Mouse (Mus musculus): Measurements from ENCODE around the gene H2afy.
A peak's percentile ranks its signal among the peaks of the same experiment; 100 is the strongest.

H2afy gene

GRCm38 (mm10) chr13:56110694-56111531 is 25.2 kb downstream of the H2afy start:
- DNase-seq, result no peak

- DNase-seq, result no peak
Observed at GRCm38 (mm10) chr13:56109703-56110102, 26.5 kb downstream of the H2afy start.

DNA sequence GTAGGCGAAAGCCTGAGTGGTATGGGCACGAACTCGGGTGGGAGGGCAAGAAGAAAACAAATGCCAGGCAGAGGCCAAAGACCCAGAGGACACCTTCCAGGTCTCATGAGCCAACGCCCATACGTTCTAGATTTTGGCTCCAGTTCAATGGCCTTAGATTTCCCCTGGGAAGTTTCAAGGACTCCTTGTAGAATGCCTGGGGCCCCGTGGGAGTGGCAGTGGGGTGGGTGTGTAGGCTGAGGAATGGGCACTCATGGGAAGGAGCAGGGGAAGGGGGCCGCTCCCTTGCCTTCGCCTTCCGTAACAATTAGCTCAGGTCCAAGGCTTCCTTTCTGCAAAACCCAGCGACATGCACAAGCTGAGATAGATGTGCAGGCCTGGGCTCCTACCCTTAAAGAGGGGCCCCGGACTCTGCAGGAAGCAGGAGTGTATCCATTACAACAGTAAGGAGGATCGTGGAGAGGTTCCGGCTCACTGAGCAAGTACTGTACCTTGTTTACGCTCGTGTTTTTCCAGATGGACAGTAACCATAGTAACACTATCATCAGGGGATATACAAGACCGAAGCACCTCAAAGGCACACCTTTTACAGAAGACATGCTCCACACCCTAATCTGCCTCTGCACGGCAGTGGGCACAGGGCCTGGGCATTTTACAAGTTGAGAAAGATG is 27.2 kb downstream of the H2afy start:
- DNase-seq, result no peak

GRCm38 (mm10) chr13:56104971-56105391 is 31.2 kb downstream of the H2afy start:
- peak; percentile 66 to 67 for DNase-seq

DNA sequence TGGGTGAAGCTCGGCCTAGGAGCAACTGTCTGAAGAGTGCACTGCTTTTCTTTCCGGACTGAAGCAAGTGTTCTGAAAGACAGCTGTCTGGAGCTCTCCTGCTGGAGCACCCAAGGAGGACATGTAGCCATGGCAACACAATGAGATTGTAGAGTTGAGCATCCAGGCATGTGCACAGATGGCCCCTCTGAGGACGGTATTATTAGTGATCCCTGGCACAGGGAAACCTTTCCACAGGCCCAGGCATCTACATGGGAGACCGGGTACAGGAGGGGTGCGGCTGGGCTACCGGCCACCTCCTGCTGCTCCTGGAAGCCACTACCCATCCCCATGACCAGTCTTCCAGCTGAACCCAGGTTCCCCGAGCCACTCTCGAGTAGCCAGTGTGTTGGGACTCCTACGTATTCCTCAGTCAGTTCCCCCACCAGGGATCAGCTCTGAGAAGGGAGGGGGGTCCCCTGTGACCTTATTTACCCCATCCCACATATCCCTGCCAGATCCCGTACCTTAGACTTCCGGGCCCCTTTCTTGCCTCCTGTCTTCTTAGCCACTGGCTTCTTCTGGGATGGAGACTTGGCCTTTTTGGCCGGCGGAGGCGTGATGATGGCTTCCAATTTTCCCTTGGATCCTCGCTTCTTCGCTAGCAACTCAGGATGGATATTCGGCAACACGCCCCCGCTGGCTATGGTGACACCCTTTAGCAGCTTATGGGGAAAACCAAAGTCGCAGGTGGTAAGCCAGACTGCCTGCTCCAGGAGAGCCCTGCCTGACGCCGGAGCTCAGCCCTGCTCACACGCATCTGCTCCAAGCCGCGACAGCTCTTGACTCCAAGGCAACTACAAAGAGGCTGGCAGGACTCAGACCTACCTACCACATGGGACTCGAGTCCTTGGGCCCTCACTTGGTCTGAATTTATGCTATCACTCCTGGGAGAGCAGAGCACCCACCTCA is 32.1 kb downstream of the H2afy start:
- peak in 1 of 2 experiments; percentile 27 for DNase-seq

DNA sequence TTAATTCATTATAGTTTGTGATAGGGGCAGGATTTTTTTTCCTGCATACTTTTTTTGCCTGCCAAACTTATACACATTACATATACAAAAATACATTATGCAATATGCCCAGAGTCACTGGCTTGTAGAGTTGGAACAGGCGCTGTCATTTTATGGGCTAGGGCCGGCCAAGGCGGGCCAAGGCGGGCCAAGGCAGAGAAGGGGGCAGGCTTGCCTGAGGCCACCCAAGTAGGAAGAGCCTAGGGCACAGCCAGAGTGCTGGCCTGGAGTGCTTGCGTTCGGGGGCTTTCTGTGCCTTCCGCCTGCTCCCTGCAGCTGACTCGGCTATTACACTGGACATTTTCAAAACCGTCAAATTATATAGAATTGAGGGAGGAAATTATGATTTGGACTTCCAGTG is 34.0 kb downstream of the H2afy start:
- DNase-seq, result no peak

- no peak for DNase-seq
Observed at GRCm38 (mm10) chr13:56095601-56096195, 40.5 kb downstream of the H2afy start.

DNA sequence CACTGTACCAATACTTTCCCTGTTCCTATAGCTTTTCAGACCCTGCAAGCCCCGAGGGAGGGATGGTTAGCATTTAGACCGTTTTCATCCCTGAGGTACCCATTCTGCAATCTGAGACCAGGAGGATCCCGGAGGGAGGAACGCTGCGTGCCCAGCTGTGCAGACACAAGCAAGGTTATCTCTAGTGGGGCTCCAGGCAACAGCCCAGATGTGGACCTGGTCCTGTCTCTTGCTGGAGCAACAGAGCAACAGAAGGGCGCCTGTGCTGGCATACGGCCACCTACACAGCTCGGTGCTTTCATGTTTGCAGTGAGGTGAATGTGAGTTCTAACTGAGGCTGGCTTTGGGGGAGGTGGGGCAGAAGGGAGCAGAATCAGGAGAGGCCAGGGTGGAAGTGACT is 41.6 kb downstream of the H2afy start:
- DNase-seq, result no peak

DNA sequence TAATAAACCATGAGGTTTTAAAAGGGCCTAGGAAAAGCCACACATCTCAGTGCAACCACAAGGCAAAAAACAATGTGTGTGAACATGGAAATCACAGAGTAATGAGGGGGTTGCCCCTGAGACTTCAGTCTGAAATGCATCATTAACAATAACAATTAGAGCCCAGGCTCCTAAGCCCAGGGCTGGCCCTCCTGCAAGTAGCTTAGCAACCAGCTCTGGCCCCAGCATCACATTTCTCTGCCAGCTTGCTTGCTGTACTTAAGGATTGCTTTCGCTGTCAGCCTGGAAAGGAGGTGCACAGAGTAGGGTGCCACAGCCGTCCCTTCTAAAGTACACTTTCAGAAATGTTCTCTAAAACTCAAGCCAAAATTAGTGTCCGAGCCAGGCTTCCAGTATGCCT is 42.5 kb downstream of the H2afy start:
- DNase-seq, result no peak

DNA sequence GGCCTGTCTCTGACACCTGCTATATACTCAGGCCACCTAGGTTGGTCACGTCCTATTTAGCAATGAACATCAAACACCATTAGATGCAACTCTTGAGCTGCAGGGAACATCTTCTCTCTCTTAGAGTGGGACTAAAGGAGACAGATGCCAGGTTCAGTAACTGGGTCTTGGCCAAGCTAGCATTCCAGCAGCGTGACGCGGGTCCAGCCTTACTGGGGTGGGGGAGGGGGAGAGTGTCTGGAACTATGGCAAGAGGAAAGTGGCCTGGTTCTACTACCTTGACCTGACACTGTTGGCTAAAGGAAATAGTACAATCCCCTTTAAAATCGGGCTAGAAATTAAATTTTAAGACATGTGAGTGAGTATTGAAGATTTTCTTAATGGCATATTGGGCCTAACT is 43.6 kb downstream of the H2afy start:
- DNase-seq, result no peak

DNA sequence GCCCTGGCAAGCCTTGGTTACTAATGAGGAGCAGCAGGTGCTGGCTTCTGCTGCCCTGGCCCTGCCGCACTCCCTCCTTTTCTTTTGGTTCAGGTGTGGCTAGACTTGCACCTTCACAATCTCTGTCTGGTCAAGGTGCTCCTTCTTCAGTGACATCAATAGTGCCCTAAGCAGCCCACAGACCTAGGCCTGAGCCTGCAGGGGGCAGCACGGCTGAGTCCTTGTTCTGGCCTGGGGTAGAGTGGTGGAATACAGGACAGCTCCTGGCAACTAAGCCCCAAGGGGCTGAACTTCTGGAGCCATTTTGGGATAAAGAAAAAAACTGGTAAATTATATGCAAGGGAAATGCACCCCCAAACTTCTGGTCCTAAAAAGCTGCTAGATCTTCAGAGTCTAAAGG is 45.6 kb downstream of the H2afy start:
- peak; percentile 16 to 30 for DNase-seq

DNA sequence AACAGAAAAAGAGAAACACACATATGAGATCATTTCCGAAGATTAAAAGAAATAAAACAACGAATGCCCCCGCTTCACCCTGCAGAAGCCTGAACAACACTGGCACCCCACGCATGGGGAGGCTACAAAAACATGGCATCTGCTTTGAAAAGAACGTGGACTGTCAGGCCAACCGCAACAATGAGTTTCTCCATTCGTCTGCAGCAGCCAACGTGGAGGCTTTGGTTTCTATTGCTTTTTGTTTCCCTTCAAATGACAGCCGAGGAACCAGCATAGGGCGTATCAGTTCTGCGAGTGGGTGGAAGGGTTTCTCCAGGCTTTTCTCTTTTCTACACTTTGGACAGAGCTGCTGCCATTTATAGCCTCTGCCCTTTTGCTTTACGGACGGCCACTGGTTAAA is 47.6 kb downstream of the H2afy start:
- DNase-seq, result no peak

DNA sequence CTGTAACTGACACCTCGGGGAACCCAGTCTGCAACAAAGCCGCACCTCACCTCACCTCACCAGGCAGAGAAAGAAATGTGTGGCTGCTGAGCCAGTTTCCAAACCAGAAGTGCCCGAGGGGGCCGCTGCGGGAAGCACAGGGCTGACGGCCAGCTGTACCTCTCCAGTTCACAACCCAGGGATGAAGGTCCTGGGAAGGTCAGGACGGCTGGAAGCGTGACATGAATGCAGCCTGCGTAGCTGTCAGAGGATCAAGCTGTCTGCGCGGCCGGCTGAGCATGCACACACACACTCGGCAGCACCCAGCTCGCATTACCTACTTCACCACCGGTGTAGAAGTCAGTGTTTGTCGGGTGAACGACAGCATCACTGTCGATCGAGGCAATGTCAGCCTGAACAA is 48.2 kb downstream of the H2afy start:
- DNase-seq, result no peak

- DNase-seq, result no peak
Observed at GRCm38 (mm10) chr13:56084146-56084905, 51.8 kb downstream of the H2afy start.

DNA sequence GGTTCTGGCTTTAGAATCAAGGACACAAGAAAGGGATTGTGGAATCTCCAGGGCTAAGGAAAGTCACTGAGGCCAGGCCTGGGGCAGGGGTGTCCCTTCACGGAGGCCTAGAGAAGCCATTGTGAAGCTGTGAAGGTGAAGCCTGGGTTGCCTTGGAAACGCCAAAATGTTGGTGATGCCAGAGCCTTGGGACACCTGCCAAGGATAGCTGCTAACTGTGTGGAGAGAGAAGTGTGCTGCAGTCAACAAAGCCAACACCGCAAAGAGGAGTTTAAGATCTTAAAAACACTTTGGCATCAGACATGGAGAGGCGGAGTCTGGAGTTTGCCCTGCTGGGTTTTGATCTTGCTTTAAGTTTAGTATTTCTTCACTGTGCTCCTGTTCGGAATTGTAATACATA is 54.5 kb downstream of the H2afy start:
- DNase-seq, result no peak

DNA sequence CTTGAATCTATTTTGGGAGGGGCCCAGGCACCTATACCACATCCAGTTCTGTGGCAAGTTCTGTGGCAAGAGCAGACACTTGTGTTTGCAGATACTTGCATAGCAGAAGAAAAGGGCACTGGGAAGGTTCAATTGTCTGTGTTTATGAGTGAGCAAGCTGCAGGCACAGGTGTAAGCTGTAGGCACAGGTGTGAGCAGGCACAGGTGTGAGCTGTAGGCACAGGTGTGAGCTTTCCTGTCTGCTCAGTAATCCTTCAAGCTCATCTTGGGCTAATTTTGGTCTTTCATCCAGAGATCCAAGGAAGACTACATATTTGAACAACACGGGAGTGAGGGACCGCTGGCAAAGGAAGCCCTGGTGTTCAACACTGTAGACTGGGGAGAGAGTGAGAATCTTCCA is 56.5 kb downstream of the H2afy start:
- no peak for DNase-seq

DNA sequence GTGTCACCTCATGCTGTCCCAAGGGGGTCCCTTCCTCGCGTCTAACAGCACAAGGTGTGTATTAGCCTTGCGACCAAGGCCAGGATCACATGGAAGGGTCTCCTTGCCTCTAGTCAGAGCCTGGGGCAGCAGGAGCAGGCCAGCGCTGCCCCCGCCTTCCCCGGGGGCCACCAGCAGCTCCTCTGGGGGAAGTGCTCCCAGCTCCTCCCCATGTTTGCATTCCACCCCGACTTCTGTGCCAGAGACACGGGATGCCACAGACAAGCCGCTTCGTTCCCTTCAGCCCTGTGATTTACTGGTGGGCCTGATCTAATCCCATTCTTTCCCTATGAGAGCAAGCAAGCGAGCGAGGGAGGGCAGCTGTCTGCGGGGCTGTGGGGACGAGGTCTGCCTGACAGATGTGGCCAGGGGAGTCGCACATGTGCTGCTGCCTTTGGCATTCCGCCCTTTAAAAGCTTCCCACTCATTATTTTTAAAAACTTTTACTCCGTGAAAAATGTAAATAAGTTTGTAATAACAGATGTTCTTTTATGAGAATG is 57.4 kb downstream of the H2afy start:
- DNase-seq, result no peak

- DNase-seq, result no peak
Observed at GRCm38 (mm10) chr13:56075930-56076329, 60.2 kb downstream of the H2afy start.

- DNase-seq, result no peak
Observed at GRCm38 (mm10) chr13:56073186-56073585, 63.0 kb downstream of the H2afy start.

- peak in 1 of 2 experiments; percentile 24 for DNase-seq
Observed at GRCm38 (mm10) chr13:56072268-56072607, 63.9 kb downstream of the H2afy start.

- no peak for DNase-seq
Observed at GRCm38 (mm10) chr13:56071586-56072267, 64.4 kb downstream of the H2afy start.

All from thymus, postnatal 36 days (tissue).